Mouse (Mus musculus) forebrain, embryonic 10.5 days (tissue): ENCODE results near the gene Angptl7. TPM values are rescaled to one million over a fixed set of nuclear protein-coding genes. Genes with fewer than 3 reads are reported as not detected.

Experiments used
- DNase-seq: peaks from one replicate; pipeline ENCODE4 v3.0.0-alpha.2; 2017; ENCODE audit warnings: low spot score; ENCODE audit errors: extremely low spot score
- H3K27ac ChIP-seq: fragments of 300-500 bp; sonication (generic); 2 replicates; pipeline ENCODE4 v1.5.1; 2016; ENCODE audit warnings: mild to moderate bottlenecking
- H3K27me3 ChIP-seq: fragments of 300-500 bp; sonication (generic); 2 replicates; pipeline ENCODE4 v1.6.1; 2016; ENCODE audit warnings: mild to moderate bottlenecking; ENCODE audit not compliant: poor library complexity, severe bottlenecking
- H3K36me3 ChIP-seq: fragments of 300-500 bp; sonication (generic); replicated peaks from 2 replicates; pipeline ENCODE4 v1.6.1; 2016; ENCODE audit warnings: mild to moderate bottlenecking, moderate library complexity
- H3K4me1 ChIP-seq: fragments of 300-500 bp; sonication (generic); 2 replicates; pipeline ENCODE4 v1.6.1; 2016
- H3K4me3 ChIP-seq: fragments of 300-500 bp; sonication (generic); 2 replicates; pipeline ENCODE4 v1.5.1; 2016; ENCODE audit warnings: mild to moderate bottlenecking, moderate library complexity
- H3K9me3 ChIP-seq: fragments of 300-500 bp; sonication (generic); 2 replicates; pipeline ENCODE4 v1.6.1; 2016; ENCODE audit warnings: mild to moderate bottlenecking, moderate library complexity
- WGBS: fragments of 180-500 bp; shearing (Covaris S2); methylation state at CpG from one replicate; pipeline ENCODE4 v1.1.7; 2016; 5-methylcytosine and 5-hydroxymethylcytosine counted together
- polyA plus RNA-seq: library from polyadenylated mRNA; unstranded; fragments of >200 nt; fragmentation: Nextera tagmentation; extraction: Ambion mirVana; gene quantifications from 2 replicates; pipeline ENCODE4 v1.2.1, GENCODE M21; 2016

Gene Angptl7
- polyA plus RNA-seq, 1 experiment from 2014 or later: 0.29 TPM

DNA sequence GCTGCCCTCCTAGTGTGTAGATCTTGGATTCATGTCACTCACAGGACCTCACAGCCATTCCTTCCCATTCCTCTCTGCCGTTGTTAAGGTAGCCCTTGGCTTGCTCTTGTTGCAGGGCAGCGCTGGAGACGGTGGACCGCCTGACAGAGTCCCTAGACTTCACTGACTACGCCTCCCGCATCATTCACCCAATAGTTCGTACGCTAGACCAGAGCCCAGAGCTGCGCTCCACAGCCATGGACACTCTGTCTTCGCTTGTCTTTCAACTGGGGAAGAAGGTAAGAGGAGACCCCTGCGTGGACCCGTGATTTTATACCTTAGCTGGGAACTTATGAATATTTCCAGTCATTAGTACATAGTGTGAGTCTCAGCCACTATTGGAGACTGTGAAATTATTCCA lies 15.7 kb downstream of the Angptl7 start:
- no peak for DNase-seq
- Histone ChIP-seq H3K36me3 (peaks cover 98% of the 10 kb centered on the region), H3K9me3 (no peaks in the 10 kb centered on the region), H3K4me1 (no peaks in the 10 kb centered on the region), H3K27me3 (no peaks in the 10 kb centered on the region), H3K4me3 (no peak overlapping the region), H3K27ac (no peak overlapping the region)
- WGBS: 96% methylated on average over 12 of the region's 12 CpGs

DNA sequence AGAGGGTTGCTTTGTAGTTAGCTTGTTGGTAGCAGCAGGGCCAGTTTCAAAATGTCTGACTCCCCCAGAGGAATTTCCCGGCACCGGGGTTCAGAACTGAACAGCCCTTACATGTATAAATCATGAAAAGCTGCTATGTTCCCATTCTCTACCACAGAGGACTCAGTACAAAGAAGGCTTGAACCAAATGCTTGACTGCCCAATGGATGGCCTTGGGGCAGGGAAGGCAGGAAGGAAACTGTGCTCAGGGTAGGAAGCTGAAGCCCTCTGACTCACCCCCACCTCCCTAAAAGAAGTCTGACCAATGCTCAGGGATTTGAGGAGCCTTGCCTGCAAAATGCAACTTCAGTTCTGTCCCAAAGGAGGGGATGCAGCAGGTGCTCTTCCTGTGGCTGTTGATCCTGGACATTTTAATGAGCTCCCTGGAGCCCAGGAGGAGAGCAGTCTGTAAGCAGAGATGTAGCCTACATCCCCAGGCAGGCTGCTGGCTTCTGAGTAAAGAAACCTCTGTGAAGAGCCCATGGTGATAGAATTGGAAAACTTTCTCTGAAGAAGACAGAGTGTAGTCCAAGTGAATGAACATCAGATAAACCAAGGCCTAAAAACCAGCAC lies 18.6 kb downstream of the Angptl7 start:
- H3K4me3 ChIP-seq: no peak overlapping the region
- 87% methylated on average over 2 of the region's 2 CpGs for WGBS
- peaks cover 97% of the 10 kb centered on the region for H3K36me3 ChIP-seq

DNA sequence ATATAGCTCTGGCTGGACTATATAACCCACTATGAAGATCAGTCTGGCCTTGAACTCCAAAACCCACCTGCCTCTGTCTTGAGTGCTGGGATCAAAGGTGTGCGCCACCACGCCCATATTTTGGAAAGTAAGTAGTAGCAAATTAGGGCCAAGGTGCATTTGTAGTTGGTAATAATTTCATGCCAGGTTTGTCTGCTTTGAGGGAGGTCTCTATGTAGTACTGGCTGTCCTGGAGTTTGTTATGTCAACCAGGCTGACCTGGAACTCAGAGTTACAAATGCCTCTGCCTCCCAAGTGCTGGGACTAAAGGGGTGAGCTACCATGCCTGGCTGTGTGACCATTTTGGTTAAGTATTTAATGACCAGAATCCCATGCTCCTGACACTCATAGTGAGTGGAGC lies 20.0 kb downstream of the Angptl7 start:
- Histone ChIP-seq H3K4me1 (no peaks in the 10 kb centered on the region), H3K27ac (no peak overlapping the region), H3K4me3 (no peak overlapping the region), H3K9me3 (no peaks in the 10 kb centered on the region), H3K36me3 (peaks cover 97% of the 10 kb centered on the region), H3K27me3 (no peaks in the 10 kb centered on the region)
- DNase-seq: no peak
- WGBS: 97% methylated on average over 2 of the region's 2 CpGs

More for the DNA sequence above, 18.6 kb downstream of the Angptl7 start:
- no peaks in the 10 kb centered on the region for H3K27me3 ChIP-seq
- H3K9me3 ChIP-seq: no peaks in the 10 kb centered on the region
- no peak overlapping the region for H3K27ac ChIP-seq
- no peaks in the 10 kb centered on the region for H3K4me1 ChIP-seq
- no peak for DNase-seq

DNA sequence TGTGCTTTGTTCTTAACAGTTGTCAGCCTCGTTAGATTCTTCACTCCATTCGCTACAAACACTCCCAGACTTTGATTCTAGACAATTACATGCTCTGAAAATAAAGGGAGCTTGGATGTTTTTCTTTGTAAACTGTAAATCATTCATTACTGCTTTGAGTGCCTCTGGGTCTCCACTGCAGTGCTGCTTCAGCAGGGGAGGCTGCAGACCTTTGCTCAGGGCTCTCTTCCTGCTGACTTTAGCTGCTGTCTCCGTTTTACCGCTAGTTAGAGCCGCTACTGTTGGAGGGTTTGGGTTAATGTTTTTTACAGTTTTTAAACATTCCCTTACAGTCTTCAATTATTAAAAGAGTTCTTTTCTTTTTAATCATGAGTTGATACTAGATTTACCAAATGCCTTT lies 26.8 kb downstream of the Angptl7 start:
- H3K36me3 ChIP-seq: peaks cover 97% of the 10 kb centered on the region
- no peak for DNase-seq
- 90% methylated on average over 5 of the region's 5 CpGs for WGBS

DNA sequence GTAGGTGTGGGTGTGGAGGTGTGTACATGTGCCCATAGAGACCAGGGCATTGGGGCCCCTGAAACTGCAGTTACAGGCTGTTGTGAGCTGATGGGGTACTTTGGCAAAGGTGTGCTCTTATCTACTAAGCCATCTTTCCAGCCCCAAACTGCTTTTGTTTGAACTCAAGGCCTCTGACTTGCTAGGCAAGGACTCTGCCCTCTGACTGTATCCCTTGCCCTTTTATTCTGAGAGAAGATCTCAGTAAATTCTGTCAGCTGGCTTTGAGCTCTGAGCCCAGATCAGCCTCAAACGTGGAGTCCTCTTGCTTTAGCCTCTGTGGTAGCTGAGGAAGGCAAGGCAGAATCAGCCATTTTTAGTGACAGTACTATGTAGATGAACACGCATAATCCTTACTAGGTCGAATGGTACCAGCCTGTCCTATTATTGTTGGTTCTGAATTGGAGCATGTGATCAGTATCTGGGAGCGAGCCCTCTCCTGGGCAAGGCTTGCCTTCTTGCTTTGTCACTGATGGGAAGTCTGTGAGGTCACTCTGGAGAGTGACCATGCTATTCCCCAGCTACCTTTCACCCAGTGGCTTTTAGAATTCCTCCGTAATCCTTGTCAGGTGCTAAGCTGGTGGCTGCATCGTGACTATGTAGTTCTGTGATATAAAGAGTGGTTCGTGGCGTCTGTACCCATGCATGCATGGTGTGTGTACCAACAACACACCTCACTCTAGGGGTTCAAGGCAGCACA lies 27.7 kb downstream of the Angptl7 start:
- no peaks in the 10 kb centered on the region for H3K27me3 ChIP-seq

More for the DNA sequence above, 26.8 kb downstream of the Angptl7 start:
- no peaks in the 10 kb centered on the region for H3K4me1 ChIP-seq
- no peaks in the 10 kb centered on the region for H3K27me3 ChIP-seq
- H3K4me3 ChIP-seq: no peak overlapping the region
- H3K27ac ChIP-seq: no peak overlapping the region
- H3K9me3 ChIP-seq: no peaks in the 10 kb centered on the region

DNA sequence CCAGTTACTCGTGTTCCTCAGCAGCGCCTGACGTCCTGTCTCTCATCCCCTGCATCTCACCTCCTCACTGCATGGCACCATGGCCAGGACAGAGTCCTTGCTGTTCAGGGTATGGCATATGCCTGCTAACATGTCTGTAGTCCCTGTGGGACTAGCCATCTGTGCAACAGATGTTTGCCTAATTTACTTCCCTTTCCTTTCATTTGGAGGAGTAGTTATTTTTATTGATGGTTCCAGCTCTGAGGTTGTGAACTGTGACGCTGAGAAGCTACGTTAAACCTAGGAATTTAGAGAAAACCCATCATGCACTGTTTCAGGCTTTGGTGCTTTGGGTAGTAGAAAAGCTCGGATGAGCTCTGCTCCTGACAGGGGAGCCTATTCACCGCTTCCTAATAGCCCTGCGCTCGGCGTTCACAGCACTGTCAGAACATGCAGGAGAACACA lies 28.9 kb downstream of the Angptl7 start:
- no peaks in the 10 kb centered on the region for H3K9me3 ChIP-seq
- no peaks in the 10 kb centered on the region for H3K27me3 ChIP-seq
- no peak overlapping the region for H3K4me3 ChIP-seq
- H3K4me1 ChIP-seq: no peaks in the 10 kb centered on the region
- H3K36me3 ChIP-seq: peaks cover 98% of the 10 kb centered on the region
- no peak overlapping the region for H3K27ac ChIP-seq
- no peak for DNase-seq
- 90% methylated on average over 10 of the region's 10 CpGs for WGBS

More for the DNA sequence above, 27.7 kb downstream of the Angptl7 start:
- H3K9me3 ChIP-seq: no peaks in the 10 kb centered on the region
- no peaks in the 10 kb centered on the region for H3K4me1 ChIP-seq
- DNase-seq: no peak
- no peak overlapping the region for H3K4me3 ChIP-seq
- peaks cover 99% of the 10 kb centered on the region for H3K36me3 ChIP-seq
- WGBS: 93% methylated on average over 8 of the region's 8 CpGs
- H3K27ac ChIP-seq: no peak overlapping the region

DNA sequence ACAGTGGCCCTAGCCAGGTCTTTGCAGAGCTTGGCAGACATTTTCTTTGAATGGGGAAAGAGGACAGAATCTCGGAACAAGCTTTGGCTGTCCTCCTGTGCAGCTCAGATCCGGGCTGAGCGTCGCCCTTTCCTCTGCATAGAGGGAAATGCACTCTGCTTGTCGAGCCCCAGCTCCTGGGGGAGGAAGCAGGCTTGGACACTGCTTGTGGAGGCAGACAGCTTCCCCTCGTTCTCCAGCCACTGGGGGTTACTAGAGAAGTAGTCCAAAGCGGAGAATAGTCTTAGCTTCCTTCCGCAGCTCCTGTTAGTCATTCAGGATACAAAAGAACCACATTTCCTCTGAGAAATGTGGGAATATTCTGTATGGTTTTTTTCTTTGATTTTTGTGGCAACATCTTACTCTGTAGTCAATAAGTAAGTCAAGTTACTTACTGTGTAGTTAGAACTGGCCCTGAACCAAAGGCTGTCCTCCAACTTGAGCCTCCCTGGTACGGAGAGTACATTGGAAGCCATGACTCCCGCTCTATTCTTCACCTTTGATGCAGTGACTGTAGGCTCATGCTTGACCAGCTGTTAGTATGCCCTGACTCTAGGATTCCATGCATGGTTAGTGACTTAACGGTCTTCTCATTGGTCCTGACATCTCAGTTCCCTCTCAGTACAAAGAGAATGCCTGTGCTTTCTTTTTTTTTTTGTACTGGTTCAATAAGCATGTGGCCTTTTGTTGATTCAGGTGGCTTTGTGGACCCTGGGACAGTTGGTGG lies 30.6 kb downstream of the Angptl7 start:
- DNase-seq: no peak
- H3K27ac ChIP-seq: no peak overlapping the region
- H3K9me3 ChIP-seq: no peaks in the 10 kb centered on the region
- H3K36me3 ChIP-seq: peaks cover 98% of the 10 kb centered on the region
- no peak overlapping the region for H3K4me3 ChIP-seq
- no peaks in the 10 kb centered on the region for H3K27me3 ChIP-seq
- H3K4me1 ChIP-seq: no peaks in the 10 kb centered on the region
- 88% methylated on average over 11 of the region's 11 CpGs for WGBS

DNA sequence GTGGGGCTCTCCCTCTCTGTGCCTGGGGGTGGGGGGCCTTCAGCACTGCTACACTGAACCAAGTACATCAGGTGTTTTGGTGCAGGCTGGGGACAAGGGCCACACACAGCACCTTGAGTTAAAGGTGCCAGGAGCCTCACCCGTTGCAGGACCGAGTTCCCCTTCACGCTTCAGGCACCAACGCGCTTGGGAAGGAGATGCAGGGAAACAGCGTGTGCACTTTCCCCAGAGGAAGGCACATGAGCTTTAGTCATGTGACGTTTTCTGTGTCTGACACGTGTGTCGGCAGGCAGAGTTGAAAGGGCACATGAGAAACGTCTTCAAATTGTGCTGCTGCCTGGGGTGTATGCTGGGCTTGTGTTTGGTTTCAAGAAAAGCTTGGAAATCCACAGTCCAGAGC lies 31.9 kb downstream of the Angptl7 start:
- 92% methylated on average over 10 of the region's 10 CpGs for WGBS
- Histone ChIP-seq H3K36me3 (peaks cover 99% of the 10 kb centered on the region), H3K9me3 (no peaks in the 10 kb centered on the region), H3K4me3 (no peak overlapping the region), H3K4me1 (no peaks in the 10 kb centered on the region), H3K27me3 (no peaks in the 10 kb centered on the region), H3K27ac (no peak overlapping the region)
- no peak for DNase-seq

DNA sequence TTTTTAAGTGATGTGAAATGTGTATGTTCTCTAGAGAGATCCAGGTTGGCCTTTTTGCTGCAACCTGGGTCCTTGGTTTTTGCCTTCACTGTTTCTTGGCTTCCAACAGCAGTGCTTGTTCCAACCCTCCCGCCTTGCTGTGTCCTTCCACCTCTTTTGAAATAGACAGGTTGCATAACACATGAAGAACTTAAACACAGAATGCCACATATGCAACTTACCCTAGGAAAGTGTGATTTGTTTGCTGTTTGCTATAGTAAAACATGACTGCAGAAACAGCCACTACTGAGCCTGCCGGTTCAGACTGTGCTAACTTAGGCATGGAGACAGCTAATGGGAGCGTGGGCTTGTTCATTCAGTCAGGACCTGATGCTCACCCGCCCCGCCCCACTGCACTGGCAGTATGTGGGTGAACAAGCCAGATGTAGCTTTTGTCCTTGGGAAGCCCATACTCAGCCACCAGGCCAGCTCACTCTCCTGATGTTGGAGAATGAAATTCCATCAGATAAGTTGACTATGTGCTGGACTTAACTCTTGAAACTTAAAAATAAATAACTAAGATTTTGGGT lies 33.7 kb downstream of the Angptl7 start:
- no peaks in the 10 kb centered on the region for H3K27me3 ChIP-seq
- DNase-seq: no peak
- H3K4me1 ChIP-seq: no peaks in the 10 kb centered on the region
- WGBS: 96% methylated on average over 5 of the region's 5 CpGs
- no peak overlapping the region for H3K4me3 ChIP-seq
- no peak overlapping the region for H3K27ac ChIP-seq
- H3K36me3 ChIP-seq: peaks cover 99% of the 10 kb centered on the region
- H3K9me3 ChIP-seq: no peaks in the 10 kb centered on the region

DNA sequence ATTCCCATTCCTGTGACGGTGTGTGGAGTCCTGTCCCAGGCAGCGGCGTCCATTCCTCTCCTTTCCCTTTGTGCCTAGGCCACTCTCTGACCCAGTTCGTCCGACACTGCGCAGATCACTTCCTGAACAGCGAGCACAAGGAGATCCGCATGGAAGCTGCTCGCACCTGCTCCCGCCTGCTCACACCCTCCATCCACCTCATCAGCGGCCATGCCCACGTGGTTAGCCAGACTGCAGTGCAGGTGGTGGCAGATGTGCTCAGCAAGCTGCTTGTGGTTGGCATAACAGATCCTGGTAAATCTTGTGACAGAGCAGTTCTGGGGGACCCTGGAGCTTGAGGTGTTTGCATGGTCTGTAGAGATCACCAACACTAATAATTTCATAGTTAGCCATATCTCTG lies 35.4 kb downstream of the Angptl7 start:
- WGBS: 97% methylated on average over 12 of the region's 12 CpGs

DNA sequence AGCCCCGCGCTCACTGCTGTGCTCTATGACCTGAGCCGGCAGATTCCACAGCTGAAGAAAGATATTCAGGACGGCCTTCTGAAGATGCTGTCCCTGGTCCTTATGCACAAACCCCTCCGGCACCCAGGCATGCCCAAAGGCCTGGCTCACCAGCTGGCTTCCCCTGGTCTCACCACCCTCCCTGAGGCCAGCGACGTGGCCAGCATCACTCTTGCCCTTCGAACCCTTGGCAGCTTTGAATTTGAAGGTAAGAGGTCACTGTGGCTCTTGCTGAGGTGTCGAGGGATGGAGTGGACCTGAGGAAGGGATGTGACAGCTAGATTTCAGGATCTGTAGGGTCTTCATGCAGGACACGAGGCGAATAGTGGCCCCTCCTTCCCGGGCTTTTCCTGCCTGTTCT lies 36.0 kb downstream of the Angptl7 start:
- H3K4me3 ChIP-seq: no peak overlapping the region
- H3K27me3 ChIP-seq: no peaks in the 10 kb centered on the region
- H3K4me1 ChIP-seq: peaks cover 5% of the 10 kb centered on the region; the same call in 1 of the 2 replicates
- no peak overlapping the region for H3K27ac ChIP-seq
- 92% methylated on average over 12 of the region's 12 CpGs for WGBS
- no peaks in the 10 kb centered on the region for H3K9me3 ChIP-seq
- H3K36me3 ChIP-seq: peaks cover 99% of the 10 kb centered on the region
- DNase-seq: no peak

More for the DNA sequence above, 35.4 kb downstream of the Angptl7 start:
- H3K27ac ChIP-seq: no peak overlapping the region
- DNase-seq: no peak
- H3K9me3 ChIP-seq: no peaks in the 10 kb centered on the region
- H3K4me3 ChIP-seq: no peak overlapping the region
- peaks cover 99% of the 10 kb centered on the region for H3K36me3 ChIP-seq
- H3K27me3 ChIP-seq: no peaks in the 10 kb centered on the region
- peaks cover 5% of the 10 kb centered on the region; the same call in 1 of the 2 replicates for H3K4me1 ChIP-seq

DNA sequence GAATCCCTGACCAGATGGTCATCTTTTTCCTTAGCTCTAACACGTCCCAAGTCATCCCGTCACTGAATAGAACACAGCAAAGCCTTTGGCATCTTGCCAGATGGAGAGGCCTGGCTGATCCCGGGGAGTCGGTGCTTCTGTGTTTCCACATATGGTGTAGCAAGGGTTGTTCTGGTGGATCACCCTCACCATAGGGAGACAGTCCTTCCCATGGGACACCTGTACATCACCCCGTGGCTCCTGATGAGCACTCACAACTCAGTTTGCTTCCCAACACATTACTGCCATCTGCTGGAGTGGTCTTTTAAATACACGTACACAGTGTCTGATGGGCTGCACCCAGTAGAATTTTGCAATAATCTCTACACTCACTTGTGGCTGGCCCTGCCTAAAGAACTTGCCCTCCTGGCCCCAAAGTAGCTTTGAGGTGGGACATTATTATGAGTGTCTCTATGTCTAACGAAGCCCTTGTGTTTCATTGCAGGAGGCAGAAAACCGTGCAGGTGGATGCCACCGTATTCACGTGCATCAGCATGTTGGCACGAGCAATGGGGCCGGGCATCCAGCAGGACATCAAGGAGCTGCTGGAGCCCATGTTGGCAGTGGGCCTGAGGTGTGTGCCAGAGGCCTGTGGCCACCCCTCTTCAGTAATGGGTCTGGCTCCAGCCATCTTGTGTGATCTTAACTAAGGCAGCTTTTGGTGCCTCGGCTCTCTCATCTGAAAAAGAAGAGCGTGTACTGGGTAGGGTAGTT lies 36.9 kb downstream of the Angptl7 start:
- Histone ChIP-seq H3K9me3 (no peaks in the 10 kb centered on the region), H3K4me3 (no peak overlapping the region), H3K27ac (no peak overlapping the region), H3K36me3 (peaks cover 99% of the 10 kb centered on the region), H3K4me1 (peaks cover 5% of the 10 kb centered on the region; the same call in 1 of the 2 replicates), H3K27me3 (no peaks in the 10 kb centered on the region)
- 92% methylated on average over 14 of the region's 14 CpGs for WGBS
- DNase-seq: no peak
